Comparison of ENCODE assay signal across 23 mouse cellular contexts in the genomic region with DNA sequence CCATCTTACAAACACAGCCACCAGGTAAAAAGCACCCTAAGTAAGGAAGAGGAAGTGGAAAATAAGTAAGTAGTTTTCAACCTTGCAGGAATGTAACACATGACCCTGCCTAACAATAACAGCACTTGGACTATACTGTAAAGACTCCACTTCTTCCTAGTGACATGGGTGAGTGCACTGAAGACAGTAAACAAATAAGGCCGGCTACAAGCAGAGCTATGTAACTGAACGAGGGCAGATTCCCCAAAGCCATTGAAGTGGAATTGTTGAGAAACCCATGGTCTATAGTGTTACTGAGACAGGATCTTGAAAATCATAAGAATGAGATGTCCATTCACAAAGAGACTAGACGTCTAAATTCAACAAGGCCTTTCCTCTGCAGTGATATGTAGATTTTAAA. TPM values are rescaled to one million over a fixed set of nuclear protein-coding genes. Genes with fewer than 3 reads are reported as not detected.
DNase-seq lines count a peak whose midpoint lies in the region; ATAC-seq and TF ChIP-seq lines count a peak whose summit lies in the region.
"Had no signal": no experiment of that assay in that cellular context is flagged by ENCODE, and none has a peak within 500 bp of the region (broad histone marks: within the 10 kb centered on the region; RNA-seq: fewer than 3 reads in every experiment).

No protein-coding gene starts in this region.

- WGBS in kidney, embryonic 15.5 days = 53% methylated on average over 3 of the region's 3 CpGs
- 30% methylated on average over 3 of the region's 3 CpGs for WGBS in kidney, adult 2 months
- 40% methylated on average over 3 of the region's 3 CpGs for WGBS in kidney, postnatal 0 days

- in situ Hi-C loops in Patski (cut with MboI; ENCODE audit: low pct_unique_long_range_greater_than_20kb) = loop anchor here (25.0 kb wide), 1 partner anchor 1762 kb away; no protein-coding TSS in a partner anchor

- POLR2A ChIA-PET in Patski (lab: Charles Lee) = no interaction called here

- H3K9ac ChIP-seq in kidney, embryonic 15.5 days = no peak overlapping the region
- no peak overlapping the region for H3K9ac ChIP-seq in kidney, postnatal 0 days (ENCODE audit: low read depth, low read length)
- H3K9ac ChIP-seq: embryonic facial prominence, embryonic 13.5 days; embryonic facial prominence, embryonic 15.5 days; forebrain, embryonic 12.5 days had no signal

- no peaks in the 10 kb centered on the region for H3K9me3 ChIP-seq in kidney, embryonic 15.5 days (replicated peaks)
- no peaks in the 10 kb centered on the region for H3K9me3 ChIP-seq in kidney, postnatal 0 days (replicated peaks; ENCODE audit: low read length)
- H3K9me3 ChIP-seq: embryonic facial prominence, embryonic 13.5 days; embryonic facial prominence, embryonic 15.5 days; forebrain, embryonic 10.5 days; forebrain, embryonic 12.5 days had no signal

- ATAC-seq in kidney, embryonic 15.5 days (replicated peaks; ENCODE audit: low FRiP score) = peak; percentile 89
- ATAC-seq in kidney, postnatal 0 days (replicated peaks; ENCODE audit: low FRiP score, low read depth) = peak; percentile 89
- ATAC-seq in Patski = peak; percentile 76
- ATAC-seq: forebrain, embryonic 14.5 days; forebrain, embryonic 16.5 days had no signal

- H3K4me2 ChIP-seq in kidney, embryonic 15.5 days = no peak overlapping the region
- no peak overlapping the region for H3K4me2 ChIP-seq in kidney, postnatal 0 days (ENCODE audit: low read length)
- H3K4me2 ChIP-seq: embryonic facial prominence, embryonic 13.5 days; embryonic facial prominence, embryonic 15.5 days; forebrain, embryonic 12.5 days had no signal

- H3K4me1 ChIP-seq in kidney, embryonic 15.5 days = no peaks in the 10 kb centered on the region
- H3K4me1 ChIP-seq in kidney, adult 2 months (ENCODE audit: control insufficient read depth, insufficient read depth, low read length) = no peaks in the 10 kb centered on the region
- no peaks in the 10 kb centered on the region for H3K4me1 ChIP-seq in kidney, postnatal 0 days (replicated peaks; ENCODE audit: insufficient read depth, low read length)
- H3K4me1 ChIP-seq: embryonic facial prominence, embryonic 13.5 days; embryonic facial prominence, embryonic 15.5 days; forebrain, embryonic 10.5 days; forebrain, embryonic 12.5 days had no signal

- no peak overlapping the region for H3K4me3 ChIP-seq in kidney, embryonic 15.5 days (replicated peaks)
- no peak overlapping the region for H3K4me3 ChIP-seq in kidney, adult 2 months (ENCODE audit: insufficient read depth, low read depth, low read length)
- H3K4me3 ChIP-seq in kidney, postnatal 0 days (replicated peaks; ENCODE audit: low read depth, low read length) = no peak overlapping the region
- H3K4me3 ChIP-seq: embryonic facial prominence, embryonic 13.5 days; embryonic facial prominence, embryonic 15.5 days; erythroblast, embryonic 14.5 days; forebrain, embryonic 10.5 days; forebrain, embryonic 12.5 days had no signal

- TF ChIP-seq CTCF in kidney, adult 2 months (conservative IDR thresholded peaks at IDR 0.05; ENCODE audit: insufficient read depth, insufficient read length, low read depth, low read length) = no peak
- TF ChIP-seq CTCF in kidney, postnatal 0 days (IDR thresholded peaks at IDR 0.05; ENCODE audit: low read depth) = no peak
- TF ChIP-seq CTCF in Patski (IDR thresholded peaks at IDR 0.05) = no peak

- CTCF ChIA-PET in Patski (lab: Charles Lee) = interaction anchor here (0.7 to 1.6 kb wide), 2 partner anchors 13 to 665 kb away, joined by 3 to 5 read pairs; no protein-coding TSS in a partner anchor

- no peaks in the 10 kb centered on the region for H3K36me3 ChIP-seq in kidney, embryonic 15.5 days
- no peaks in the 10 kb centered on the region for H3K36me3 ChIP-seq in kidney, adult 2 months (ENCODE audit: control insufficient read depth, insufficient read depth, low read length)
- no peaks in the 10 kb centered on the region for H3K36me3 ChIP-seq in kidney, postnatal 0 days (ENCODE audit: insufficient read depth, low read length)
- H3K36me3 ChIP-seq: embryonic facial prominence, embryonic 15.5 days; forebrain, embryonic 12.5 days had no signal

- no peak for DNase-seq in kidney, adult 2 months
- peak; percentile 55 for DNase-seq in kidney, postnatal 0 days (ENCODE audit: low spot score)
- no peak for DNase-seq in kidney, postnatal 25 days
- no peak for DNase-seq in Patski (ENCODE audit: low read depth, low spot score)
- DNase-seq in right cerebral cortex, adult 2 months (ENCODE audit: low spot score in 2 of 2) = no peak
- DNase-seq: adrenal gland, adult 2 months; adrenal gland, postnatal 10 days; adrenal gland, postnatal 25 days; cerebellum, adult 11 months; cerebellum, adult 18-20 months; cerebellum, adult 8-10 months; cerebellum, adult 9-11 months; cerebellum, postnatal 14 days; cerebellum, postnatal 36 days; embryo, embryonic 11 days had no signal

- H3K27ac ChIP-seq in kidney, embryonic 15.5 days = 0 out of 2 replicates have a peak overlapping the region, but pooled peaks have one; percentile 18
- no peak overlapping the region for H3K27ac ChIP-seq in kidney, adult 2 months (ENCODE audit: insufficient read depth, low read depth, low read length)
- H3K27ac ChIP-seq in kidney, postnatal 0 days = no peak overlapping the region
- H3K27ac ChIP-seq: embryonic facial prominence, embryonic 13.5 days; embryonic facial prominence, embryonic 15.5 days; forebrain, embryonic 10.5 days; forebrain, embryonic 12.5 days had no signal

- TF ChIP-seq POLR2A in kidney, adult 2 months (IDR thresholded peaks at IDR 0.05; ENCODE audit: low read depth, low read length) = no peak

- H3K27me3 ChIP-seq in kidney, embryonic 15.5 days = no peaks in the 10 kb centered on the region
- no peaks in the 10 kb centered on the region for H3K27me3 ChIP-seq in kidney, adult 2 months (replicated peaks; ENCODE audit: control insufficient read depth, insufficient read depth, low read length)
- no peaks in the 10 kb centered on the region for H3K27me3 ChIP-seq in kidney, postnatal 0 days (ENCODE audit: insufficient read depth, low read length)
- H3K27me3 ChIP-seq in Patski = no peaks in the 10 kb centered on the region
- H3K27me3 ChIP-seq: embryonic facial prominence, embryonic 13.5 days; embryonic facial prominence, embryonic 15.5 days; forebrain, embryonic 12.5 days had no signal

RNA-seq across cellular contexts. Expression of gene Bard1, which starts 27.3 kb away (rescaled TPM):
- polyA plus RNA-seq in kidney, embryonic 15.5 days (2015; fragmentation: Nextera tagmentation; extraction: Ambion mirVana) = 2.3 and 2.4 TPM in 2 replicates
- polyA plus RNA-seq in kidney, adult 2 months (2012; rRNA removed) = 0.35 and 0.39 TPM in 2 replicates
- polyA plus RNA-seq in kidney, postnatal 0 days (2015; fragmentation: Nextera tagmentation; extraction: Ambion mirVana) = 1.0 and 1.4 TPM in 2 replicates
- polyA plus RNA-seq in Patski (2021) = 3.7 TPM
